ENCODE assay signal across 9 mouse cellular contexts in the genomic region with DNA sequence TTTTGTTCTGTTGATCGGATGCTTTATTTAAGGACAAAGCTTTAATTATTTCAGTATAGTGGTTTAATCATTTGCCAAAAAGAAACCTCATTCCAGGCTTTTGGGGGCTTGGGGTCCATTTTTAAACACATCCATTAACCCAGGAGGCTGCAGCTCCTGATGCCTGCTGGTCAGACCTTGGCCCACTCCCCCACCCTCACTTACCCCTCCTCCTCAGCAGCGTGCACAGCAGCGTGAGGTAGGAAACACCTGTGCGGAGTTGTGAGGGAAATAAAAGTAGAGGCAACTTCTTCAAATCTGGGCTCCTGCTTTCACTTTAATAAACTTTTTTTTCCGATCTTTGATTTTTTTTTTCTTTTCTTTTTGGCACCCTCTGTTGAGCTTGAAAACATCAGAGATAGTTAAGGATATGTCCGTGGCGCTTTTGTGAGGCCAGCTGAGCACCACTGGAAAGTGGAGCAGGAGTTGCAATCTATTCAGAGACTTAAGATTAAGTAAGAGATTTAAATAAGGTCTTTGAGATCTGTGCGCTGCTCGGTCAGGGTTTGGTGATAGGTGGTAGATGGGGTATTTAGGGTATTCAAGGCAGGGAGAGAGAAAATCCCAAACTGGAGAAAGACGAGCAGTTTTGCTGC.
DNase-seq lines count a peak whose midpoint lies in the region; ATAC-seq and TF ChIP-seq lines count a peak whose summit lies in the region.
"Had no signal": no experiment of that assay in that cellular context is flagged by ENCODE, and none has a peak within 500 bp of the region (broad histone marks: within the 10 kb centered on the region; RNA-seq: fewer than 3 reads in every experiment).

No protein-coding gene starts in this region.

- TF ChIP-seq CTCF in cortical plate, adult 2 months (IDR thresholded peaks at IDR 0.05; ENCODE audit: extremely low read depth, insufficient read depth, low read length): no peak

- peak overlapping the region; percentile 80; the same call in 1 of the 2 replicates for H3K27ac ChIP-seq in kidney, embryonic 16.5 days (ENCODE audit: low read length)
- peak overlapping the region; percentile 94 for H3K27ac ChIP-seq in cortical plate, adult 2 months (ENCODE audit: insufficient read depth, low read length)
- H3K27ac ChIP-seq in forebrain, embryonic 16.5 days (ENCODE audit: low read length): peak overlapping the region; percentile 95
- H3K27ac ChIP-seq in midbrain, embryonic 12.5 days (replicated peaks): peak overlapping the region; percentile 78

- DNase-seq in kidney, adult 11 months: no peak
- DNase-seq in thymus, postnatal 14 days: no peak
- no peak for DNase-seq in left cerebral cortex, postnatal 10 days (ENCODE audit: extremely low spot score in 1 of 2, low spot score in 2 of 2)
- no peak for DNase-seq in adrenal gland, postnatal 4 days (ENCODE audit: low spot score in 2 of 2)
- DNase-seq: lung, postnatal 4 days had no signal

- H3K4me2 ChIP-seq in kidney, embryonic 16.5 days (replicated peaks; ENCODE audit: low read depth, low read length): peak overlapping the region; percentile 46
- peak overlapping the region; percentile 67 for H3K4me2 ChIP-seq in forebrain, embryonic 16.5 days (ENCODE audit: low read length)
- H3K4me2 ChIP-seq in midbrain, embryonic 12.5 days (replicated peaks): peak overlapping the region; percentile 82

- TF ChIP-seq POLR2A in cortical plate, adult 2 months (IDR thresholded peaks at IDR 0.05; ENCODE audit: extremely low read depth, insufficient read depth, low read length): no peak

- H3K9me3 ChIP-seq in kidney, embryonic 16.5 days (ENCODE audit: low read length): no peaks in the 10 kb centered on the region
- H3K9me3 ChIP-seq in forebrain, embryonic 16.5 days (ENCODE audit: control insufficient read depth, low read length): no peaks in the 10 kb centered on the region
- H3K9me3 ChIP-seq in midbrain, embryonic 12.5 days: no peaks in the 10 kb centered on the region

- H3K4me3 ChIP-seq in kidney, embryonic 16.5 days (ENCODE audit: low read length): peak overlapping the region; percentile 25
- H3K4me3 ChIP-seq in cortical plate, adult 2 months (ENCODE audit: insufficient read depth, low read length): peak overlapping the region; percentile 35
- H3K4me3 ChIP-seq in forebrain, embryonic 16.5 days (replicated peaks; ENCODE audit: low read length): peak overlapping the region; percentile 47
- peak overlapping the region; percentile 59 for H3K4me3 ChIP-seq in midbrain, embryonic 12.5 days

- H3K27me3 ChIP-seq in kidney, embryonic 16.5 days (ENCODE audit: insufficient read depth, low read length): no peaks in the 10 kb centered on the region
- no peaks in the 10 kb centered on the region for H3K27me3 ChIP-seq in forebrain, embryonic 16.5 days (replicated peaks; ENCODE audit: control insufficient read depth, insufficient read depth, low read length)
- no peaks in the 10 kb centered on the region for H3K27me3 ChIP-seq in midbrain, embryonic 12.5 days

- peaks cover 48% of the 10 kb centered on the region for H3K4me1 ChIP-seq in kidney, embryonic 16.5 days (ENCODE audit: insufficient read depth, low read length)
- H3K4me1 ChIP-seq in cortical plate, adult 2 months (ENCODE audit: control insufficient read depth, insufficient read depth, low read length): no peaks in the 10 kb centered on the region; the same call in 1 of the 2 replicates
- H3K4me1 ChIP-seq in forebrain, embryonic 16.5 days (replicated peaks; ENCODE audit: control insufficient read depth, insufficient read depth, low read length): peaks cover 34% of the 10 kb centered on the region
- peaks cover 49% of the 10 kb centered on the region for H3K4me1 ChIP-seq in midbrain, embryonic 12.5 days

- WGBS in kidney, embryonic 16.5 days: 27% methylated on average over 10 of the region's 10 CpGs
- 5% methylated on average over 10 of the region's 10 CpGs for WGBS in forebrain, embryonic 16.5 days
- WGBS in midbrain, embryonic 12.5 days: 13% methylated on average over 10 of the region's 10 CpGs

- no peaks in the 10 kb centered on the region for H3K36me3 ChIP-seq in kidney, embryonic 16.5 days (ENCODE audit: insufficient read depth, low read length)
- no peaks in the 10 kb centered on the region for H3K36me3 ChIP-seq in forebrain, embryonic 16.5 days (ENCODE audit: control insufficient read depth, insufficient read depth)
- H3K36me3 ChIP-seq in midbrain, embryonic 12.5 days: no peaks in the 10 kb centered on the region

- ATAC-seq in kidney, embryonic 16.5 days (ENCODE audit: low FRiP score, low TSS enrichment): peak; percentile 77
- ATAC-seq in forebrain, embryonic 16.5 days: no peak
- ATAC-seq in midbrain, embryonic 12.5 days (ENCODE audit: low FRiP score, low read depth): no peak

- H3K9ac ChIP-seq in kidney, embryonic 16.5 days (replicated peaks; ENCODE audit: low read length): peak overlapping the region; percentile 29; the same call in 1 of the 2 replicates
- peak overlapping the region; percentile 71 for H3K9ac ChIP-seq in forebrain, embryonic 16.5 days (replicated peaks; ENCODE audit: low read depth, low read length)
- peak overlapping the region; percentile 77 for H3K9ac ChIP-seq in midbrain, embryonic 12.5 days (replicated peaks)

- intact Hi-C loops in left cerebral cortex, postnatal 10 days (cut with DNase I): loop anchor here (5.0 kb wide), 1 partner anchor 70 kb away; no protein-coding TSS in a partner anchor
